Mouse (Mus musculus) layer of hippocampus, postnatal 25 days (tissue): Measurements from ENCODE around the gene Stambpl1. TPM values are rescaled to one million over a fixed set of nuclear protein-coding genes. Genes with fewer than 3 reads are reported as not detected.

Source experiments
- DNase-seq, 2 experiments: peaks; one replicate each; pipeline ENCODE4 v3.0.0; 2022; ENCODE audit warnings: mixed read lengths in 2 of 2, low spot score in 1 of 2; ENCODE audit errors: extremely low spot score in 1 of 2
- total RNA-seq, 2 experiments: library from RNA; stranded (reverse); gene quantifications; 2 replicates each; pipeline ENCODE4 v1.2.3; 2021

Stambpl1 gene
- total RNA-seq, result 10 to 100 TPM; 20.6 to 22.2 TPM

DNA sequence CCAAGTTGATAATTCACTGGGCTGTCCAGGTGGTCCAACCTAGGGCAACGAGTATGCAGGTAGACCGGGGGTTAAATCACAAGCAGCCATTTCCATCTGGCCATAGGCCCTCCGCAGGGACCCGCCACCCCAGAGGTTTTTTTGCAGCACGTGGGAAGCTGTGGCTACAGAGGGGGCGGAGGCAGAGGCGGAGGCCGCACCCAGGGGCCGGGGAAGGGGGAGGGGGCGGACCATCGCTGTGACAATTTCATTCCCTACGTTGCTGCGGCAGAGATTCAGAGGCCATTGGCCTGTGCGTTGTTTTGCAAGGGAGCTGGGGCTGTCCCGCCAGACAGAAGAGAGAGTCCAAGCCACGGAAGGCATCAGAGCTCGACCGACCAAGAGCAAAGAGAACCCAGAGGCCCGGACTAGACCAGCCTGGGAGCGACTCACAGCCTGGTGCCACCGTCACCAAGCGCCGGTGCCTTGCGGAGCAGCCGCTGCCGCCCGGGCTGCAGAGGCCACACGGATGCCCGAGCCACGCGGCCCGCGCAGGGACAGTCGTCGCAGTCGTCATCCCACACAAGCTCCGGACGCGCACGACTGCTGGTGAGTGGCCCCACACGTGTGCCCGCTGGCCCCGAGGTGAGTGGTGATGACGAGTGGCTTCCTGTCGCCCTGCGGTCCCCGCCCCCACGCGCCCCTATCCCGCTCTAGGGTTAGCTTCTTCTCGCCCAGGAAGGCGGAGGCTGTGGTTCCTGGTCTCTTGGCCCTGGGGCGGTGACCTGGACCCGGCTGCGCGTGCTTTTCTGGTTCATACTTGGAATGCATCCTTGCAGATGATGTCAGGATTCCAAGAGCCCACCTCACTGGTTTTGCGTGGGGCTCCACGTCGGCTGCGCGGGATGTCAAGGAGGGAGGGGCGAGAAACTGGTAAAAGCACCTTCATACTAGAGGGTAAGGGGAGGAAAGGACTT lies at the start of gene Stambpl1:
Gene Stambpl1 (plus strand): TSS at position 222 of the 956 bp plus-strand sequence.
- peak; percentile 53 to 68 for DNase-seq

GRCm38 (mm10) chr19:34148421-34148820 lies 43.6 kb upstream of the Stambpl1 start:
- DNase-seq, result no peak

DNA sequence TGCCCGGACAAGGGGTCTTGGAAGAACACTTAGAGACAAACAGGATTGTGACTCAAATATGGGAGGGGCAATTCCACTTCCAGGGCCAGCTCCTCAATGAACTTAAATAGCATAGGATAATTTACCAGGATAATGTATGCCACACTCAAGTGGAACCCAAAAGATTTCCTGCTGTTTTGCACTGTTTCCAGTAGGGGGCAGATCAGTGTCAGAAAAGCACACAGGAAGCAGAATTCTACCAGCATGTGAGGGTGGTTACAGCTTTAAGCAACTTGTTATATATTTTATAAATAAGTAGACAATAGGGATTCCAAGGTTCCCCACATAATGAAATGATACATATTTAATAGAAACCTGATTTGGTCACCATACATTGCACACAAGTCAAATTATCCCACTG lies 40.1 kb upstream of the Stambpl1 start:
- DNase-seq, result no peak

DNA sequence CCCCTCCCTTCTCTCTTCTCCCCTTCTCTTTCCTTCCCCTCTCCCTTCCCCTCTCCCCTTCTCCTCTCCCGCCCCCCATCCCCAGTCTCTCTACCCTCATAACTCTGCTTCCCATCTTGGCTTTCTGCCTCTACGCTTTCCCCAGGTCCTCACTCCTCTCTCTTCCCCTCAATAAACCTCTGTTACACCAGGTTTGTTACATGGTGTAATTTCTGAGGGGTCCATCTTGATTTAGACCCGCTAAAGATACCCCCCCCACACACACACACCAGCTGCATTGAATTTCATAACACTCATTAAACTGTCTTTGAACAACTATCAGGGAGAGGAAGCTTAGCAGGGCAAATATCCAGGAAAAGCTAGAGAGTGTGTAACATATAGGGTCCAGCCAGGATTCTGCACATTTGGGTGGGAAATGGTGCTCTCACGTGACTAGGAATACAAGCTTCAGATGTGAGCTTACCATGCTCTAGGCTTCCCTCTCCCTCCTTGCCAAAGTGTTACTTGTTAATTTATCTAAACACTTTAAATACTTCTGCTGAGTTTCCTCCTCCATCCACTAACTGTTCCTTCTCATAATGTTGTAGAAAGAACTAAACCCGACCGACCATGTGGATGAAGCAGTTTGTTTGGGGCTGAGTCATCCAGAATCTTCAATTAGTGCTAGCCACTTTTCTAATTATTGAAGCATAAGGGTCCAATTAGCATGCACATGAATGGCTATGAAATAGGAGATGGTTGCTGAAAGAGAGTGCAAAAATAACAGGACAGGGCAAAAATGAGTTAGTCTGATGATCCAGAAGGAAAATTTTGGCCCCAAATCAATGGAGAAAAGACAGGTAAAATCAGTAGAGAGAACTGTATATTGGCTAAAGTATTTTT lies 38.5 kb upstream of the Stambpl1 start:
- no peak for DNase-seq

DNA sequence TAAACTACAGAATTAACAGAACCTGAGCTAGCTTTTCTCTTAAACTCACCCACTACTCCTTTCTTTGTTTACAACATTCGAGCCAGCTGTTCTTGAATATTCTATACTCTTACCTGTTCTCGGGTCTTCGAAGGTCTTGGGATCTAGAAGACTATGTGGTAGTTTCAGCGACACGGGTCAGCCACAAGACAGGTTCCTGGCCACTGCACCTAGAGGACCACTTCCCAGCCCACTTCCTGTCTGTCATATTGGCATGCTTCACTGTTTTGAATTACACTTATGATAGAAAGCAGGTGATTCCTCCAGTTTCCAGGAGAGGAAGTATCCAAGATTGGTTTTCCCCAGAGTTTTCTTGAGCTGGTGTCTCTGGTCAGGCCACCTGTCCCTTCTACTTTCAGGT lies 29.3 kb upstream of the Stambpl1 start:
- no peak for DNase-seq

- DNase-seq, result no peak
Measured at GRCm38 (mm10) chr19:34165891-34166290, 26.1 kb upstream of the Stambpl1 start, which contains the start of gene Ankrd22. Gene Ankrd22 (minus strand): TSS chr19:34166053.

- DNase-seq, result no peak
Measured at GRCm38 (mm10) chr19:34166386-34166785, 25.6 kb upstream of the Stambpl1 start.

- DNase-seq, result no peak
Measured at GRCm38 (mm10) chr19:34167896-34168661, 23.9 kb upstream of the Stambpl1 start.

GRCm38 (mm10) chr19:34169121-34169520 lies 22.9 kb upstream of the Stambpl1 start:
- no peak for DNase-seq

DNA sequence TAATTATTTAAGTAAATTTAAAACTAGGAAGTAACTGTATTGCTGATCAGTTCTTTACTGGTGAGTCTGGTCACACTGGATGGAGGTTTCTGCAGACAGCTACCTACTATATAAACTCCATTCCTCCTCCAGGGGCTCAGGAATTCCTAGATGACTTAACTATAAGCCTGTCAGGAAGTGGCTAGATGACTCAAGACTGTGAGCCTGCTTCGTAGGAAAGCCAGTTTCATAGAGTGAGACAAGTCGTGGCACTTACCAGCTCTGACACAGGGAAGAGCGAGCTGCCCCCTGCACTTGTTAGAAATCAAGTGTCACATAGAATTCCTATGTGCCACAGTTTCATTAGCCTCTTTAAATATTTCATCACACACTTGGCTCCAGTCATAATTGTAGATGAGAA lies 20.9 kb upstream of the Stambpl1 start:
- DNase-seq, result no peak

- no peak for DNase-seq
Measured at GRCm38 (mm10) chr19:34174004-34174403, 18.0 kb upstream of the Stambpl1 start.

GRCm38 (mm10) chr19:34179136-34179535 lies 12.9 kb upstream of the Stambpl1 start:
- DNase-seq, result no peak

DNA sequence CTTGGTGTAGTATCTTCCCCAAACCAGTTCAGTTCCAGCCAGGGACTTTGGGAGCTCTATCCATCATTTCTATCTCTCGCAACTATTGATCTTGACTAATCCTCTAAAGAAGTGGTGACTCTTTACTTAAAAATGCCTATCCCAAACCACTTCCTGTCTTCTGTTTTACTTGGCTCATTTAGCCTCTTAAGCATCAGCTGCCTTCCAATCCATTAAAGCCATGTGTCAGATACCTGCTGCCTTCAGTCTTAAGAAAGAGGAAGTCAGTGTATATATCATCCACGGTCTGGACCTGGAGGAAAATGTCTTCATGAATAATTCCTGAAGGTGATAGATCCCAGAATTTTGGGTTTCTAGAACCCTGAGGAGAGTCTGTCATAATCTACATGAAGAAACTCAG lies 11.7 kb upstream of the Stambpl1 start:
- DNase-seq, result no peak

- no peak for DNase-seq
Measured at GRCm38 (mm10) chr19:34181234-34181633, 10.8 kb upstream of the Stambpl1 start.

- DNase-seq, result no peak
Measured at GRCm38 (mm10) chr19:34182490-34182889, 9.5 kb upstream of the Stambpl1 start.

DNA sequence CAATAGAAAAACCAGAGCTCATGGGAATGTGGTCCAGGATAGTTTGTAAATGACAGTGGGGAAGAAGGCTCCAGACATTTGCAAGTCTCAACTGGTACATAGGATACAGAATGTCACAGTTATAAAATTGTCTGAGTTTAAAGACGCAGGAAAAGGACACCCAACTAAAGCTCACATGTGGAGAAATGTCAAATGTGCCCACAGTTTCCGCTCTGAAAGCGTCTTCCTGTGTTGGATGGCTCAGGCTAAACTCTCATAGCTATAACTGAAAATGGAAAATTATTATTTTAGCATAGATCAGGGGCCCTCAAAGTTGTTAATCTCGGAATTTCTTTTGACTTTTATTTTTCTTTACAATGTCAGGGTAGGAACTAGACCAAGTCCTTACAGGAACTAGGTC lies 5.2 kb upstream of the Stambpl1 start:
- no peak for DNase-seq

- DNase-seq, result peak in 1 of 2 experiments; percentile 9
Measured at GRCm38 (mm10) chr19:34191645-34192007, 403 bp upstream of the Stambpl1 start.

DNA sequence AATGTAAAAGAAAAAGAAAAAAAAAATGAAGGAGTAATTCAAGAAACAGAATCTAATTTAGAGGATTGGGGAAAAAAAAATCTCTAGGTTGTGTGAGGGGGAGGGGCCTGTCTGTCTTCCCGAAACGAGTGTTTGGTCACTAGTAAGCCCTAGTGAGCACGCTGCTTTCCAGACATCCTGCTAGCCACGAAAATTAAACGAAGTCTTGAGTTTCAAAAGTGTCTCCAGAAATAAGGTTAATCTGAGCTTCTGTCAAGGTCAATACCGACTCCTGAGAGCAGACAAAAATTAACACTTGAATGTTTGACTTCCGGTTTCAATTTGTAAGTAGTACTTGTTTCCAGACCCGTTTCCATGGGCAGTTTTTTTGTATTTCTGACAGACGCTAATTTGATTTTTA lies 1.1 kb downstream of the Stambpl1 start:
- no peak for DNase-seq

- no peak for DNase-seq
Measured at GRCm38 (mm10) chr19:34193683-34194082, 1.7 kb downstream of the Stambpl1 start.

DNA sequence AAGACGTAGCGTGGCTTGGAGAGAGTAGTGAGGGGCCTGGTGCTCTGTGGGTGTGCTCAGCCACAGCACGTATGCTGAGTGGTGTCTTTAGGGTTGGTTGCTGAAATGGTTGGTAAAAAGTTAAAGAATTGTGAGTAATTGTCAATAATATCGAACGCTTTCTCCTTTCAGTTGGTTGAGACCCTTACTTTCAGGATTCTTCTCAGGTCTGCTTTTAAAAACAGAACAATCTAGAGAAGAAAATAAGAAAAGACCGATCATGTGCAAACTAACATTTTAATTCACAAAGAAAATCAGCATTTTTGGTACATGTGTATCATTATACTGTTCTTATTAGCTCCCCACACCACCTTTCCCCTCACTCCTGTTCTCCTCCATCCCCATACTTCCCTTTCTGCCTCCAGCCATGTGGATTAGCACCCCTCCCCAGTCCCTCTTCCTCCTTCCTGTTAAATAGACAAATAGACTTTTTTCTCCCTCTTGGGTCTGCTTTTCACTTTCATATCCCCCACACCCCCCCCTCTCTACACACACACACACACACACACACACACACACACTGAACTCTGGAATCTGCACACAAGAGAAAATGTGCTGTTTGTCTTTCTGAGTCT lies 2.2 kb downstream of the Stambpl1 start:
- no peak for DNase-seq
